Mouse (Mus musculus) midbrain, embryonic 11.5 days (tissue): Measurements from ENCODE around the gene S100a10. TPM values are rescaled to one million over a fixed set of nuclear protein-coding genes. Genes with fewer than 3 reads are reported as not detected.
A peak's percentile ranks its signal among the peaks of the same experiment; 100 is the strongest.
"Not testable (repeated sequence)": the region's sequence is repeated elsewhere in the genome, so short reads cannot be mapped to it uniquely, and the experiment has no call there.

Experiments used
- ATAC-seq: fragments of 200-750 bp; cut with Nextera tagmentation; 2 replicates; pipeline ENCODE4 v1.8.0; 2017; ENCODE audit warnings: moderate TSS enrichment, moderate library complexity; ENCODE audit not compliant: low FRiP score
- DNase-seq: peaks from one replicate; pipeline ENCODE4 v3.0.0; 2015; ENCODE audit warnings: low spot score; ENCODE audit errors: missing footprints
- H3K27ac ChIP-seq: fragments of 300-500 bp; sonication (generic); 2 replicates; pipeline ENCODE4 v1.5.1; 2014; ENCODE audit warnings: low read depth, low read length
- H3K27me3 ChIP-seq: fragments of 300-500 bp; sonication (generic); 2 replicates; pipeline ENCODE4 v1.6.1; 2014; ENCODE audit warnings: mild to moderate bottlenecking, low read length, moderate library complexity, mixed read lengths; ENCODE audit not compliant: control insufficient read depth, insufficient read depth
- H3K36me3 ChIP-seq: fragments of 300-500 bp; sonication (generic); 2 replicates; pipeline ENCODE4 v1.6.1; 2014; ENCODE audit warnings: mild to moderate bottlenecking, low read length, moderate library complexity, mixed read lengths; ENCODE audit not compliant: control insufficient read depth, insufficient read depth
- H3K4me1 ChIP-seq: fragments of 300-500 bp; sonication (generic); 2 replicates; pipeline ENCODE4 v1.6.1; 2014; ENCODE audit warnings: low read length; ENCODE audit not compliant: control insufficient read depth, insufficient read depth
- H3K4me2 ChIP-seq: fragments of 300-500 bp; sonication (generic); 2 replicates; pipeline ENCODE4 v1.6.1; 2014; ENCODE audit warnings: mild to moderate bottlenecking, moderate library complexity
- H3K4me3 ChIP-seq: fragments of 300-500 bp; sonication (generic); 2 replicates; pipeline ENCODE4 v1.5.1; 2014; ENCODE audit warnings: low read depth, low read length
- H3K9ac ChIP-seq: fragments of 300-500 bp; sonication (generic); 2 replicates; pipeline ENCODE4 v1.6.1; 2014; ENCODE audit warnings: low read length
- H3K9me3 ChIP-seq: fragments of 300-500 bp; sonication (generic); 2 replicates; pipeline ENCODE4 v1.6.1; 2016; ENCODE audit warnings: low read length; ENCODE audit not compliant: control insufficient read depth
- WGBS: fragments of 180-500 bp; shearing (Covaris S2); extraction: QIAGEN DNeasy Blood & Tissue Kit; methylation state at CpG from one replicate; pipeline ENCODE4 v1.1.7; 2014; 5-methylcytosine and 5-hydroxymethylcytosine counted together
- polyA plus RNA-seq: library from polyadenylated mRNA; unstranded; fragments of >200 nt; fragmentation: Nextera tagmentation; extraction: Ambion mirVana; gene quantifications from 2 replicates; pipeline ENCODE4 v1.2.1, GENCODE M21; 2014

Gene S100a10
- polyA plus RNA-seq, 1 experiment from 2014 or later: 187 TPM

GRCm38 (mm10) chr3:93541501-93541900 is 13.4 kb upstream of the S100a10 start:
- no peaks in the 10 kb centered on the region for H3K27me3 ChIP-seq
- no peak for ATAC-seq
- no peak overlapping the region for H3K27ac ChIP-seq
- no peak overlapping the region for H3K4me3 ChIP-seq
- no peak overlapping the region for H3K4me2 ChIP-seq
- no peaks in the 10 kb centered on the region for H3K4me1 ChIP-seq
- DNase-seq: no peak
- no peaks in the 10 kb centered on the region for H3K36me3 ChIP-seq
- H3K9me3 ChIP-seq: no peaks in the 10 kb centered on the region
- WGBS: 67% methylated on average over 2 of the region's 2 CpGs
- H3K9ac ChIP-seq: no peak overlapping the region

DNA sequence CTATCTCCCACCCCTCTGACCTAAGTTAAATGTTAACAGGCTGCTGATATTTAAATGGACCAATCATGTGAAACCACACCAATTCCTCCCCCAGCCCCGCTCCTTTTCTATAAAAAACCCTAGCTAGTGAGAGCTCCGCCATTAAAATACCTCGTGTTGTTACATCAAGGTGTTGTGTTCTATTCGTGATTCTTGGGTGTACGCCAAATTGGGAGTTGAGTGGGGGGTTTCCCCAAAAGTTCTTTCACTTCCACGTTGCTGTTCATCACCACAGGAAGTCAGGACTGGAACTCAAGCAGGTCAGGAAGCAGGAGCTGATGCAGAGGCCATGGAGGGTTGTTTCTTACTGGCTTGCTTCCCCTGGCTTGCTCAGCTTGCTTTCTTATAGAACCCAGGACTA is 10.7 kb upstream of the S100a10 start:
- ATAC-seq, H3K27me3 ChIP-seq, H3K4me2 ChIP-seq, H3K4me3 ChIP-seq, DNase-seq, H3K4me1 ChIP-seq, H3K9me3 ChIP-seq, H3K9ac ChIP-seq, H3K36me3 ChIP-seq, H3K27ac ChIP-seq: not testable (repeated sequence)
- 82% methylated on average over 6 of the region's 6 CpGs for WGBS

GRCm38 (mm10) chr3:93547099-93547648 is 7.7 kb upstream of the S100a10 start:
- DNase-seq: peak; percentile 98
- H3K9ac ChIP-seq: no peak overlapping the region
- no peak overlapping the region for H3K27ac ChIP-seq
- no peak overlapping the region for H3K4me3 ChIP-seq
- H3K4me2 ChIP-seq: no peak overlapping the region
- no peaks in the 10 kb centered on the region for H3K27me3 ChIP-seq
- no peaks in the 10 kb centered on the region for H3K36me3 ChIP-seq
- H3K4me1 ChIP-seq: no peaks in the 10 kb centered on the region
- peak; percentile 58 for ATAC-seq
- H3K9me3 ChIP-seq: no peaks in the 10 kb centered on the region
- WGBS: 36% methylated on average over 7 of the region's 7 CpGs

- Histone ChIP-seq H3K9ac (no peak overlapping the region), H3K4me2 (no peak overlapping the region), H3K4me3 (no peak overlapping the region), H3K4me1 (no peaks in the 10 kb centered on the region), H3K9me3 (no peaks in the 10 kb centered on the region), H3K36me3 (no peaks in the 10 kb centered on the region), H3K27ac (no peak overlapping the region), H3K27me3 (no peaks in the 10 kb centered on the region)
- 83% methylated on average over 20 of the region's 20 CpGs for WGBS
- DNase-seq (no peak), ATAC-seq (no peak)
Observed at GRCm38 (mm10) chr3:93547749-93548540, 6.9 kb upstream of the S100a10 start.

GRCm38 (mm10) chr3:93548541-93549266 is 6.2 kb upstream of the S100a10 start:
- ATAC-seq: no peak
- Histone ChIP-seq H3K4me3 (no peak overlapping the region), H3K9me3 (no peaks in the 10 kb centered on the region), H3K36me3 (no peaks in the 10 kb centered on the region), H3K27me3 (no peaks in the 10 kb centered on the region), H3K27ac (no peak overlapping the region), H3K4me1 (no peaks in the 10 kb centered on the region), H3K4me2 (no peak overlapping the region), H3K9ac (no peak overlapping the region)
- WGBS: 85% methylated on average over 5 of the region's 6 CpGs
- no peak for DNase-seq

GRCm38 (mm10) chr3:93549986-93550385 is 4.9 kb upstream of the S100a10 start:
- DNase-seq: no peak
- 0 out of 2 replicates have a peak, but pooled peaks cover 2% of the 10 kb centered on the region for H3K27me3 ChIP-seq
- H3K4me3 ChIP-seq: no peak overlapping the region
- H3K9me3 ChIP-seq: no peaks in the 10 kb centered on the region
- WGBS: 85% methylated on average over 4 of the region's 4 CpGs
- no peak overlapping the region for H3K4me2 ChIP-seq
- ATAC-seq: no peak
- no peak overlapping the region for H3K27ac ChIP-seq
- no peaks in the 10 kb centered on the region for H3K36me3 ChIP-seq
- no peaks in the 10 kb centered on the region for H3K4me1 ChIP-seq
- no peak overlapping the region for H3K9ac ChIP-seq

GRCm38 (mm10) chr3:93551950-93552901 is 2.7 kb upstream of the S100a10 start:
- no peak overlapping the region for H3K9ac ChIP-seq
- no peak overlapping the region for H3K27ac ChIP-seq
- ATAC-seq: no peak

DNA sequence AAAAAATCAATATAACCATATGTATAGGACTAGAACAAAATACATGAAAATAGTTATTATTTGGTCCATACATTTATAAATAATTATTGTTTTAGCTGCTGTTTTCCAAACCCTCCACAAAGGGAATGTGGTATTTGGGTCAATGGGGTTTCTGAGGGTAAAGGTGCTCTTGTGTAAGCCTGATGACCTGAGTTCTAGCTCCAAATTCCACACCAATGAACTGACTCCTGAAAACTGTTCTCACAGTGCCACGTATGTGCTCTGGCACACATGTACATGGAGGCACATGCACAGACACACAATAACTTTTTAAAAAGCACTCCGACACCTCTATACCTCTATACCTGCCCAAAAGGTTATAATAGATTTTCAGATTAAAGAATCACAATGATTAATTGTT is 1.6 kb upstream of the S100a10 start:
- 84% methylated on average over 2 of the region's 2 CpGs for WGBS
- H3K4me3 ChIP-seq: no peak overlapping the region
- no peak overlapping the region for H3K27ac ChIP-seq
- H3K36me3 ChIP-seq: no peaks in the 10 kb centered on the region
- H3K27me3 ChIP-seq: 0 out of 2 replicates have a peak, but pooled peaks cover 2% of the 10 kb centered on the region
- DNase-seq (no peak), ATAC-seq (no peak)
- no peak overlapping the region for H3K9ac ChIP-seq
- no peaks in the 10 kb centered on the region for H3K4me1 ChIP-seq
- no peak overlapping the region for H3K4me2 ChIP-seq
- H3K9me3 ChIP-seq: no peaks in the 10 kb centered on the region

More at GRCm38 (mm10) chr3:93551950-93552901, 2.7 kb upstream of the S100a10 start:
- WGBS: 88% methylated on average over 5 of the region's 5 CpGs
- no peaks in the 10 kb centered on the region for H3K9me3 ChIP-seq
- H3K27me3 ChIP-seq: 0 out of 2 replicates have a peak, but pooled peaks cover 2% of the 10 kb centered on the region
- no peak overlapping the region for H3K4me3 ChIP-seq
- DNase-seq: no peak
- H3K4me2 ChIP-seq: no peak overlapping the region
- no peaks in the 10 kb centered on the region for H3K4me1 ChIP-seq
- no peaks in the 10 kb centered on the region for H3K36me3 ChIP-seq
